Mouse (Mus musculus): ENCODE data around the gene Bhmt2. TPM values are rescaled to one million over a fixed set of nuclear protein-coding genes. Genes with fewer than 3 reads are reported as not detected.

Bhmt2 gene
- 0.09 and 0.10 TPM in 2 replicates for polyA plus RNA-seq (2015; fragmentation: Nextera tagmentation; extraction: Ambion mirVana)

- no peak for ATAC-seq (ENCODE audit: low FRiP score, low read depth)
- H3K9me3 ChIP-seq, result no peaks in the 10 kb centered on the region
- H3K27ac ChIP-seq (replicated peaks), result no peak within 1 kb of the TSS
- H3K27me3 ChIP-seq, result 0 out of 2 replicates have a peak, but pooled peaks cover 4% of the 10 kb centered on the region
- no peaks in the 10 kb centered on the region for H3K36me3 ChIP-seq
- 10% methylated on average over 31 of the region's 31 CpGs for WGBS
- peak within 1 kb of the TSS; percentile 38 for H3K4me2 ChIP-seq
- H3K4me3 ChIP-seq, result no peak within 1 kb of the TSS; the same call in 1 of the 2 replicates
- 0 out of 2 replicates have a peak, but pooled peaks cover 3% of the 10 kb centered on the region for H3K4me1 ChIP-seq (replicated peaks)
- no peak within 1 kb of the TSS for H3K9ac ChIP-seq
These were observed at the start of gene Bhmt2, which contains the start of gene Dmgdh for GRCm38 (mm10) chr13:93674131-93674561. Bhmt2 (minus strand) TSS chr13:93674302. Dmgdh (plus strand) TSS chr13:93674433.

- Histone ChIP-seq H3K36me3 (no peaks in the 10 kb centered on the region), H3K9me3 (no peaks in the 10 kb centered on the region), H3K27ac (replicated peaks) (no peak overlapping the region), H3K4me3 (no peak overlapping the region), H3K4me2 (no peak overlapping the region), H3K27me3 (no peaks in the 10 kb centered on the region), H3K9ac (no peak overlapping the region), H3K4me1 (replicated peaks) (no peaks in the 10 kb centered on the region)
- WGBS, result 92% methylated on average over 3 of the region's 3 CpGs
- 0 out of 2 replicates have a peak, but pooled peaks have one; percentile 51 for ATAC-seq (ENCODE audit: low FRiP score, low read depth)
These were observed 49.4 kb upstream of the Bhmt2 start for GRCm38 (mm10) chr13:93723455-93723854.

- H3K36me3 ChIP-seq, result no peaks in the 10 kb centered on the region
- 79% methylated on average over 4 of the region's 4 CpGs for WGBS
- no peak overlapping the region for H3K9ac ChIP-seq
- ATAC-seq (ENCODE audit: low FRiP score, low read depth), result no peak
- H3K4me3 ChIP-seq, result no peak overlapping the region
- H3K4me1 ChIP-seq (replicated peaks), result no peaks in the 10 kb centered on the region
- H3K27ac ChIP-seq (replicated peaks), result no peak overlapping the region
- H3K9me3 ChIP-seq, result no peaks in the 10 kb centered on the region
- H3K4me2 ChIP-seq, result no peak overlapping the region
- no peaks in the 10 kb centered on the region for H3K27me3 ChIP-seq
These were observed 47.8 kb upstream of the Bhmt2 start for GRCm38 (mm10) chr13:93721916-93722315.

GRCm38 (mm10) chr13:93718948-93719347 is 44.8 kb upstream of the Bhmt2 start:
- Histone ChIP-seq H3K4me1 (replicated peaks) (no peaks in the 10 kb centered on the region), H3K4me3 (no peak overlapping the region), H3K36me3 (no peaks in the 10 kb centered on the region), H3K9ac (no peak overlapping the region), H3K9me3 (no peaks in the 10 kb centered on the region), H3K27me3 (no peaks in the 10 kb centered on the region), H3K4me2 (peak overlapping the region; percentile 20), H3K27ac (replicated peaks) (no peak overlapping the region)
- WGBS, result 6% methylated on average over 7 of the region's 7 CpGs
- no peak for ATAC-seq (ENCODE audit: low FRiP score, low read depth)

- Histone ChIP-seq H3K4me1 (replicated peaks) (no peaks in the 10 kb centered on the region), H3K36me3 (no peaks in the 10 kb centered on the region), H3K4me2 (no peak overlapping the region), H3K27me3 (no peaks in the 10 kb centered on the region), H3K27ac (replicated peaks) (no peak overlapping the region), H3K9ac (no peak overlapping the region), H3K9me3 (no peaks in the 10 kb centered on the region), H3K4me3 (no peak overlapping the region)
- ATAC-seq (ENCODE audit: low FRiP score, low read depth), result no peak
- 44% methylated on average over 7 of the region's 7 CpGs for whole genome bisulfite sequencing
These were observed 43.0 kb upstream of the Bhmt2 start for GRCm38 (mm10) chr13:93717113-93717512.

- no peaks in the 10 kb centered on the region for H3K27me3 ChIP-seq
These were observed 39.7 kb upstream of the Bhmt2 start for GRCm38 (mm10) chr13:93713826-93714225.

GRCm38 (mm10) chr13:93712362-93712761 is 38.3 kb upstream of the Bhmt2 start:
- Histone ChIP-seq H3K9ac (no peak overlapping the region), H3K4me2 (no peak overlapping the region), H3K9me3 (no peaks in the 10 kb centered on the region), H3K27ac (replicated peaks) (no peak overlapping the region), H3K27me3 (no peaks in the 10 kb centered on the region), H3K4me1 (replicated peaks) (no peaks in the 10 kb centered on the region), H3K36me3 (no peaks in the 10 kb centered on the region), H3K4me3 (no peak overlapping the region)
- ATAC-seq (ENCODE audit: low FRiP score, low read depth), result no peak
- 92% methylated on average over 4 of the region's 4 CpGs for WGBS

More at GRCm38 (mm10) chr13:93713826-93714225, 39.7 kb upstream of the Bhmt2 start:
- Histone ChIP-seq H3K9me3 (no peaks in the 10 kb centered on the region), H3K9ac (no peak overlapping the region), H3K4me1 (replicated peaks) (no peaks in the 10 kb centered on the region), H3K36me3 (no peaks in the 10 kb centered on the region), H3K4me3 (no peak overlapping the region), H3K27ac (replicated peaks) (no peak overlapping the region), H3K4me2 (no peak overlapping the region)
- no peak for ATAC-seq (ENCODE audit: low FRiP score, low read depth)
- WGBS, result 90% methylated on average over 3 of the region's 3 CpGs

- no peak for ATAC-seq (ENCODE audit: low FRiP score, low read depth)
- 94% methylated on average over 4 of the region's 4 CpGs for WGBS
- Histone ChIP-seq H3K4me2 (no peak overlapping the region), H3K4me3 (no peak overlapping the region), H3K27me3 (no peaks in the 10 kb centered on the region), H3K4me1 (replicated peaks) (no peaks in the 10 kb centered on the region), H3K9me3 (no peaks in the 10 kb centered on the region), H3K9ac (no peak overlapping the region), H3K27ac (replicated peaks) (no peak overlapping the region), H3K36me3 (no peaks in the 10 kb centered on the region)
These were observed 37.1 kb upstream of the Bhmt2 start for GRCm38 (mm10) chr13:93711226-93711625.

GRCm38 (mm10) chr13:93710325-93710724 is 36.2 kb upstream of the Bhmt2 start:
- Histone ChIP-seq H3K4me2 (no peak overlapping the region), H3K36me3 (no peaks in the 10 kb centered on the region), H3K9ac (no peak overlapping the region), H3K9me3 (no peaks in the 10 kb centered on the region), H3K27ac (replicated peaks) (no peak overlapping the region), H3K27me3 (no peaks in the 10 kb centered on the region), H3K4me3 (no peak overlapping the region), H3K4me1 (replicated peaks) (no peaks in the 10 kb centered on the region)
- ATAC-seq (ENCODE audit: low FRiP score, low read depth), result no peak
- 90% methylated on average over 4 of the region's 4 CpGs for WGBS

- H3K27me3 ChIP-seq, result no peaks in the 10 kb centered on the region
- no peaks in the 10 kb centered on the region for H3K36me3 ChIP-seq
- 82% methylated on average over 4 of the region's 4 CpGs for WGBS
- ATAC-seq (ENCODE audit: low FRiP score, low read depth), result no peak
- no peak overlapping the region for H3K9ac ChIP-seq
- H3K27ac ChIP-seq (replicated peaks), result no peak overlapping the region
- no peak overlapping the region for H3K4me3 ChIP-seq
- H3K9me3 ChIP-seq, result no peaks in the 10 kb centered on the region
- H3K4me2 ChIP-seq, result no peak overlapping the region
- H3K4me1 ChIP-seq (replicated peaks), result no peaks in the 10 kb centered on the region
These were observed 33.2 kb upstream of the Bhmt2 start for GRCm38 (mm10) chr13:93707271-93707670.

- H3K27ac ChIP-seq (replicated peaks), result no peak overlapping the region
- H3K4me2 ChIP-seq, result no peak overlapping the region
- no peaks in the 10 kb centered on the region for H3K36me3 ChIP-seq
- no peak overlapping the region for H3K9ac ChIP-seq
- ATAC-seq (ENCODE audit: low FRiP score, low read depth), result no peak
- no peaks in the 10 kb centered on the region for H3K27me3 ChIP-seq
- no peaks in the 10 kb centered on the region for H3K9me3 ChIP-seq
- no peaks in the 10 kb centered on the region for H3K4me1 ChIP-seq (replicated peaks)
- WGBS, result 81% methylated on average over 4 of the region's 4 CpGs
- H3K4me3 ChIP-seq, result no peak overlapping the region
These were observed 31.6 kb upstream of the Bhmt2 start for GRCm38 (mm10) chr13:93705697-93706096.

- H3K27me3 ChIP-seq, result no peaks in the 10 kb centered on the region
- no peaks in the 10 kb centered on the region for H3K9me3 ChIP-seq
- H3K27ac ChIP-seq (replicated peaks), result no peak overlapping the region
- H3K4me2 ChIP-seq, result no peak overlapping the region
- no peak overlapping the region for H3K4me3 ChIP-seq
- no peaks in the 10 kb centered on the region for H3K4me1 ChIP-seq (replicated peaks)
- no peak overlapping the region for H3K9ac ChIP-seq
- no peaks in the 10 kb centered on the region for H3K36me3 ChIP-seq
- no peak for ATAC-seq (ENCODE audit: low FRiP score, low read depth)
- 65% methylated on average over 6 of the region's 6 CpGs for WGBS
These were observed 24.8 kb upstream of the Bhmt2 start for GRCm38 (mm10) chr13:93698866-93699265.

GRCm38 (mm10) chr13:93690821-93691220 is 16.7 kb upstream of the Bhmt2 start:
- Histone ChIP-seq H3K9me3 (no peaks in the 10 kb centered on the region), H3K27ac (replicated peaks) (no peak overlapping the region), H3K36me3 (no peaks in the 10 kb centered on the region), H3K4me3 (no peak overlapping the region), H3K9ac (no peak overlapping the region), H3K4me1 (replicated peaks) (no peaks in the 10 kb centered on the region), H3K4me2 (no peak overlapping the region), H3K27me3 (no peaks in the 10 kb centered on the region)
- ATAC-seq (ENCODE audit: low FRiP score, low read depth), result no peak
- WGBS, result 90% methylated on average over 1 of the region's 1 CpGs
